Mouse (Mus musculus): ENCODE results near the gene Tmem266.

- TF ChIP-seq CTCF (IDR thresholded peaks at IDR 0.05; ENCODE audit: low read depth) (no peak), EP300 (optimal IDR thresholded peaks at IDR 0.05) (no peak)
Measured at GRCm38 (mm10) chr9:55279114-55279825, 47.4 kb upstream of the Tmem266 start.
